Mouse (Mus musculus): ENCODE data around the gene Tc2n.
"Not testable (repeated sequence)": the region's sequence is repeated elsewhere in the genome, so short reads cannot be mapped to it uniquely, and the experiment has no call there.

Tc2n gene

GRCm38 (mm10) chr12:101718054-101718754, at the start of gene Tc2n:
Tc2n (minus strand) TSS chr12:101718523.
- DNase-seq: peak; percentile 93

GRCm38 (mm10) chr12:101767306-101768053, 49.2 kb upstream of the Tc2n start:
- DNase-seq: peak; percentile 15

DNA sequence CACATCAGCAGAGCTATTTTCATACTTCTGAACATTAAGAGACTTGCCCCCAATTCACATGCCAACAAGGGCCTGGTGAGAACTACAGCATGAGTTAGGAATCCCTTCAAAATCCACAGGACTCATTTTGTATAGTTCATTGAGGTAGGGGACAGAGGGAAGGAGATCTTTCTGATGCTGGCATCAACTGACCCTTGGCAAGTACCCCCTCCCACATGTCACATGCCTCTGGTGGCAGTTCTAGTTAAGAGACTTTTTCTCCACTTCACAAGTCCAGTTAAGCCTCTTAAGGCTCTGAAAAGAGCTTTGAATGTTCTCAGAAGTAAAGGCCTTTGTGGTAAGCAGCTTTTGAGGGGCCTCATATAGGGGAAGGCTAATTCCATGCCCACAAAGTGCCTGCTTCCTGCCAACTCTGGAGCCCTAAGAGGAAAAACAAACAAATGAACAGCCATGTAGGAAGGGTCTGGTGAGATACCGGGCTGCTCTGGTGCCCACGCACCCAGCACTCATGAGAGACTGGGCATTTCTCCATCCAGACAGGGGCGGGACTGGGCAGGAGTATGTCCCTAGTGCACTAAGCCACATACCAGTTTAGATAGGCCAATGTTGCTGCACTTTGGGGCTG, 48.0 kb upstream of the Tc2n start:
- no peak for DNase-seq

DNA sequence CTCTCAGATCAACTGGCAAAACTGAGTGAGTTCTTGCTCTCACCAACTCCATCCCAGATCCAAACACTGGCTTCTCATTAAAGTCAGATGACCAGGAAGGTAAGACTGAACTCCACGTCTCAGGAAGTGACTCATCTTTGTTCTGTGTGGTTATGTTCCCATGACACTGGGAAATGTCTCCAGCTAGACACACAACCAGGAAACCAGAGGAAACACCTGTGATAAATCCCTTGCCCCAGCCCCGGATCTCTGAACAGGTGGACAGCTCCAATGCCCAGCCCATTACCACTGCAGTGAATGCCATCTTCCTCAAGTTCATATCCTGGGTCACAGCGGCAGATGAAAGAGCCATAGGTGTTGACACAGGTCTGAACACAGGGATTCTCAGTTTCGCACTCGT, 46.5 kb upstream of the Tc2n start:
- DNase-seq: no peak

DNA sequence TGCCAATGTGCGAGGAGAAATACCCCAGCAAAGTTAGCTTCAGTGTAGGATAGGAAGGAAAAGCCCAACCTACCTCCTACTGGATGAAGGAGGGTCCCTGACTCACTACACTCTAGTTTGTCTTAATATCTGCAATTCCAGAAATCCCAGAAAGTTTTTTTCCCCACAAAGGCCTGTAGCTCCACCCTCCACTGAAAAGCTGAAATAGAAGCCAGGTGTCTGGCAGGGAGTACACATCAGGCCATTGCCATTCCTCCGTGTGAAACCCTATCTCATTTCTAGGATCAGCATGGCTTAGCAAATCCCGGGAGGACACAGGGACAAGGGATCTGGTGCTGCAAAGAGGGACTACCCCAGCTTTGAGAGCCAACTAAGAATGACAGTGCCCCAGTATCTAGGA, 44.7 kb upstream of the Tc2n start:
- DNase-seq: no peak

DNA sequence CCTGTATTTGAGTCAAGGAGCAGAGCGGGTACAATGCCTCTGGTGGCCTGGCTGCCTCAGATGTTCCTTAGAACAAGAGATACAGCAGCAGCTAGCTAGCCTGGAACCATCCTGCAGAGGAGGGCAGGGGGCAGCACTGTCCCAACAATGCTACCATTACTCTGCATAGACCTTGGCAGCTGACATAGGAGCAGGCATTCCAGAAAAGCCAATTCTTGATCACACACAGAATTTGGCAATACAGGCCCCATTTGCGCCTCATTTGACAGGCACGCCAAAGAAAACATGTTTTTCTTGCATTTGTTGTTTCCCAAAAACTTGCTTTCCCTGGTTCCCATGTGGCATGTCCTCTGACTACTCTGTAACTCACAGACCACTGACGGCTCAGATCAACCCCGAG, 43.7 kb upstream of the Tc2n start:
- no peak for DNase-seq

DNA sequence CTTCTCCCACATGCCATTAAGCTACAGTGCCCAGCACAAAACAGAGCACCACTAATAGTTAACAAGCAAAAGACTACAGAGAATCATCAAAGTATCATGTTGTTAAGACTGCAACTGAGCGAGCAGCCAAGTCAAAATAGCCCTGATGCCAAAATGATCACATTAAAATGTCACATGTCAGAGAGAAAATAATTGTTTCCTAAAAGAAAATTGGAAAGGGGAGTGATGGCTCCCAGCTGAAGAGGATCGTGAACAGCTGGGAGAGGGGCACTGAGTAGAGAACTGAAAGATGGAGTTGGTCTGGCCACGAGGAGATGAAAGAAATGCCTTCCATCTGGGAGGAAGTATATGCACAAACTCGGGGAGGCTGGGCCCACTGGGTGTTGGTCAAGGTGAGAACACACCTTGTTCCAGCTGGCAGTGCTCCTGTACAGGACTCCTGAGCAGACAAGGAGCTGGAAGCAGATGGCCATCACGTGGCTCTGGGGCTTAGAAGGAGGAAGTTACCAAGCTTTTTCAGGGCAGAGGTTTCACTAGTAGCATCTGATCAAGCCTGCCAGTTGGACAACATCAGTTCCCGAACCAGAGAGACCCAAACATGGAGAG, 41.2 kb upstream of the Tc2n start:
- DNase-seq: no peak

GRCm38 (mm10) chr12:101758698-101759097, 40.4 kb upstream of the Tc2n start:
- DNase-seq: no peak

DNA sequence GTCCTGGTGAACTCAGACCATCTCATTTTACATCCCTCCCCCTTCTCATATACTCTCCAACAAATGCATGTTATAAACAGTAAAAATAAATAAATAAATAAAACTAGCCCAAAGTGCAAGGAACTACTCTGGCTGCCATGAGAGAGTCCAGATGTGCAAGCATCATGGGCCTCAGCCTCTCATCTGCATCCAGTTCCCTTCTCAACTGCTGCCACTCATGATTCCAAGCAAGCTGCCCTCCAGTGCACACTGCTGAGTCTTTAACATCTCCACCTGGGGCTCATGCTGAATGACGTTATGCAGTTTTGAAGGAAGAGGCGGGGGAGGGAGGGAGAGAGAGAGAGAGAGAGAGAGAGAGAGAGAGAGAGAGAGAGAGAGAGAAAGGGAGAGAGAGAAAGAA, 24.1 kb upstream of the Tc2n start:
- no peak for DNase-seq

DNA sequence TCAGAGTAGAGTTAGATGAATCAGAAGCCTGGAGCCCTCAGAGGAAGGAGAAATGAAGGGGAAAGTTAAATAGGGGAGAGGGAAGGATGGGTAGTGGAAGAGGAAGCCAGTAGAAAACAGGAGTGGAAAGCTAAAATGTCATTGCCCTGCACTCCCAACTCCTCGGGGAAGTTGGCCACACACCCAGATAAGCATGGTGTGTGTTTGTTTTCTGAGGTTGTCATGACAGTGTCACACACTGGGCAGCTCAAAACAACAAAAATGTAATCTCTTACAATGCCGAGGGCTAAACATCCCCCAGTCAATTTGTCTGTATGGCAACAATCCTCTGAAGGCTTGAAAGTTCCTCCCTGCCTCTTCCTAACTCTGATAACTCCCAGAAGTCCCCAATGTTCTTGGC, 22.2 kb upstream of the Tc2n start:
- DNase-seq: no peak

DNA sequence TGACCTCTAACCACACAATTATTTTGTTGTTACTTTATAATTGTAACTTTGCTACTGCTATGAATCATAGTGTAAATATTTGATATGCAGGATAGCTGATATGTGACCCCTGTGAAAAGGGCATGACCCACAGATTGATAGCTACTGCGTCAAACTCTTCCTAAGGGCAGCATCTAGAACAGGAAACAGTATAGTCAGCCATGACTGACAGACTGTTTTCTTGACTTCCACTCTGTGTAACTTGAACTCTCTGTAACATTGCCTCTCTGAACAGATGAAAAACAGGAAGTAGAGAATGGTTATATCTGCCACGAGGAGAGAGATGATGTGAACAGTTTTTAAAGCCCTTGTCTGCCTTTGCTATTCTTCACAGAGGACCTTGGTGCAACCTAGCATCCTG, 21.7 kb upstream of the Tc2n start:
- DNase-seq: no peak

GRCm38 (mm10) chr12:101718755-101719150, 430 bp upstream of the Tc2n start:
- peak; percentile 30 for DNase-seq

DNA sequence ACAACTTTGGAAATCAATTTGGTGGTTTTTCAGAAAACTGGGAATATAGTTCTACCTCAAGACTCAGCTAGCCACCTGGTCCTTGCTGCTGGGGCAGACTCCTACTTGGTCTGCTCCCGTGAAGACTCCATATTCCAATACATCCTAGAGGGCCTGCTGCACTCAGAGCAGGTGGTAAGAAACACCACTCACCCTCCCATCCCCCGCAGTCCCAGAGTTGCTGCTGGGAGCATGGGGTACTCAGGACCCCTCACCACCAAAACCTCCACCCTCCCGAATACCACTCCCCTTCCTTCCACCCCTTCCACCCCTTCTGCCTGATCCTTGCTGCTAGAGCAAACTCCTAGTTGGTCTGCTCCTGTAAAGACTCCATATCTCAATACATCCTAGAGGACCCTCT, 19.1 kb downstream of the Tc2n start:
- no peak for DNase-seq

- DNase-seq: no peak
These were observed 21.8 kb downstream of the Tc2n start for GRCm38 (mm10) chr12:101696521-101696920.

DNA sequence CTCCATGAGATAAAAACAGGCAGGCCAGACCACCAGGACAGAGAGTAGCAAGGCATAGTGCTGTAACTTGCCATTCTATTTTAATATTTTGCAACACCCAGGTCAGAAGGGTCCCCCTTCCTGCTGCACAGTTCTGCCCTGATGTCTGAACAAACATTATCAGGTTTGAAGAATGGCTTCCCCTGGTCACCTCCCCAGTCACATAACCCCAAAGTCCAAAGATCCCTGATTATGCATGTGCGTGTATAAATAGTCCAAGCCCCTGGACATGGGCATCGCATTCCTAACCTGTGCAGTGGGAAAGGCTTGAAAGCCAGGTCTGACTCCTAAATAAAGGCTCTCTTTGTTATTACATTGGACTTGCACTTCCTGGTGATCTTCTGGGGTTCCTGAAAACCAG, 37.8 kb downstream of the Tc2n start:
- no peak for DNase-seq

DNA sequence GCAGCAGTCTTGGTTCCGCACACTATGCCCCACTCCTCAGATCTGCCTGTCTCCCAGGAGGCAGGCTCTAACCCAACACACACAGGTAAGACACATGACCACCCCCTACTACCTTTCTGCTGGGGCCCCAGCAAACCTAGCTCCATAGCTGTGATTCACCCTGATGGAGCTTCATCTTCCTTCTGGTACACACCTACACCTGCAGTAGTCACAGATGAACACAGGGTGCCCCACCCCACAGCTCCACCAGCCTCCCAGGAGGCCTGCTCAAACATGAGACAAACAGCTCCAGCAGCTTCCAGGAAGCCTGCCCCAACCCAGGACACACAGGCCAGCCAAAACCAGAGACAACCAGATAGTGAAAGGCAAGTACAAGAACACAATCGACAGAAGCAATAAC, 50.8 kb downstream of the Tc2n start:
- DNase-seq: no peak

DNA sequence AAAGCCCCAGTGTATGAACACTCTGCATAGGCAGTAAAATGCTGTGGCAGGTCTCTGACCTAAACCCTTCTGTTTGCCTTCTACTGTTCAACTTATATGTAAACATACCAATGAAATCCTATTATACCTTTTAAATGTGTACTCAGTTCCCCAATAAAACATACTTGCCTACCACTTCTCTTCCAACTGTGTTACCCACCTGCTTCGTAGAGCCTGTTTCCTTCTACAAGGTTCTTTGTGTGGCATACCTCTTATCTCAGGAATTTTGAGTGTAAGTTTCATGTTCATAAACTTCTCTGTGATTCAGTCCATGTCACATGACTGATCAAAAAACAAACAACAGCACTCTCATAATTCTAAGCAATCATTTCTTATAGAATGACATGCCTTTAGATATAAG, 85.2 kb downstream of the Tc2n start:
- DNase-seq: no peak

DNA sequence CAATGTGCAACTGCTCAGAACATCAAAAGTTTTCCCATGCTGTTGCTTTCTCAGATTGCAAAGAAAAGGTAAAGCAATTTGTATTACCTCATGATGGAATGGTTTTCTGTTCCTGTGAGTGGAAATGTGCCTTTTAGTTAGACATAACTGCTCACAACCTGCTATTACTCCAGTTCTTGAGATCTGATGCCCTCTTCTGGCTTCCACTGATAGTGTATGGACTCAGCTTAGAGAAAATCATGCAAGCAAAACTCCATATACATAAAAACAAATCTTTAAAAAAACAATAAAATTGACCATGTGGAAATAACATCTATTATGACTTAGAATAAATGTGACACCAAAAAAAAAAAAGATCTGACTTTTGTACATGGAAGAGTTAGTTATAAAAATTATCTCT, 111.7 kb downstream of the Tc2n start:
- DNase-seq: not testable (repeated sequence)

All from kidney, adult 11 months (tissue).